Mouse (Mus musculus) small intestine, adult 2 months (tissue): ENCODE measurements around the gene Sipa1. TPM values are rescaled to one million over a fixed set of nuclear protein-coding genes. Genes with fewer than 3 reads are reported as not detected.
A peak's percentile ranks its signal among the peaks of the same experiment; 100 is the strongest.

Source experiments
- H3K27ac ChIP-seq: fragments of 200-500 bp; 2 replicates; pipeline ENCODE4 v1.5.1; 2012; ENCODE audit warnings: low read depth, low read length, control low read depth, inconsistent platforms; ENCODE audit not compliant: insufficient read depth
- H3K27me3 ChIP-seq: fragments of 200-500 bp; 2 replicates; pipeline ENCODE4 v1.6.1; 2012; ENCODE audit warnings: mild to moderate bottlenecking, moderate library complexity, low read length, inconsistent platforms; ENCODE audit not compliant: control insufficient read depth, insufficient read depth
- H3K36me3 ChIP-seq: fragments of 200-500 bp; 2 replicates; pipeline ENCODE4 v1.6.1; 2012; ENCODE audit warnings: mild to moderate bottlenecking, low read length, control low read depth, inconsistent platforms; ENCODE audit not compliant: control insufficient read depth, insufficient read depth
- H3K4me1 ChIP-seq: fragments of 200-500 bp; 2 replicates; pipeline ENCODE4 v1.6.1; 2012; ENCODE audit warnings: low read length, inconsistent platforms, mixed read lengths; ENCODE audit not compliant: control insufficient read depth, insufficient read depth, insufficient read length
- H3K4me3 ChIP-seq: fragments of 200-500 bp; 2 replicates; pipeline ENCODE4 v1.5.1; 2012; ENCODE audit warnings: low read depth, mild to moderate bottlenecking, control low read depth, inconsistent platforms, low read length, moderate library complexity
- CTCF ChIP-seq: fragments of 200-500 bp; IDR thresholded peaks from 2 replicates; pipeline ENCODE4 v1.5.1; 2012; ENCODE audit warnings: low read depth, mild to moderate bottlenecking, control low read depth, inconsistent platforms, low read length, moderate library complexity, mixed read lengths; ENCODE audit not compliant: insufficient replicate concordance, insufficient read length; ENCODE audit errors: extremely low read depth
- POLR2A ChIP-seq: fragments of 200-500 bp; IDR thresholded peaks from 2 replicates; pipeline ENCODE4 v1.6.1; 2012; ENCODE audit warnings: low read depth, mild to moderate bottlenecking, control low read depth, inconsistent platforms, low read length, moderate library complexity
- WGBS: fragments of 180-500 bp; shearing (Covaris S2); methylation state at CpG from one replicate; pipeline ENCODE4 v1.1.7; 2018; 5-methylcytosine and 5-hydroxymethylcytosine counted together
- polyA plus RNA-seq: library from polyadenylated mRNA; depleted of rRNA; stranded (reverse); fragments of >200 nt; gene quantifications from 2 replicates; pipeline ENCODE4 v1.2.3, GENCODE M21; 2012

Gene Sipa1
- polyA plus RNA-seq, 1 experiment = 54.0 TPM

- peak within 1 kb of the TSS; percentile 88 for H3K27ac ChIP-seq
- no peaks in the 10 kb centered on the region; the same call in 1 of the 2 replicates for H3K4me1 ChIP-seq
- TF ChIP-seq CTCF (no peak; the same call in 1 of the 2 replicates), POLR2A (peak; percentile 76)
- peak within 1 kb of the TSS; percentile 84 for H3K4me3 ChIP-seq
- H3K27me3 ChIP-seq = no peaks in the 10 kb centered on the region
- WGBS = 1% methylated on average over 55 of the region's 55 CpGs
- peaks cover 35% of the 10 kb centered on the region for H3K36me3 ChIP-seq
Measured at GRCm38 (mm10) chr19:5609547-5610404, 53.7 kb downstream of the Sipa1 start, which contains the start of gene Kat5. TSS of gene Kat5 (minus strand) at chr19:5610237.

GRCm38 (mm10) chr19:5609171-5609546 is 54.3 kb downstream of the Sipa1 start:
- peaks cover 41% of the 10 kb centered on the region for H3K36me3 ChIP-seq
- H3K4me3 ChIP-seq = peak overlapping the region; percentile 84
- no peaks in the 10 kb centered on the region; the same call in 1 of the 2 replicates for H3K4me1 ChIP-seq
- H3K27me3 ChIP-seq = no peaks in the 10 kb centered on the region
- TF ChIP-seq POLR2A (no peak), CTCF (no peak)
- peak overlapping the region; percentile 18; the same call in 1 of the 2 replicates for H3K27ac ChIP-seq
- 44% methylated on average over 10 of the region's 10 CpGs for WGBS

- peaks cover 45% of the 10 kb centered on the region for H3K36me3 ChIP-seq
- H3K27ac ChIP-seq = no peak overlapping the region
- 94% methylated on average over 13 of the region's 13 CpGs for WGBS
- no peaks in the 10 kb centered on the region for H3K27me3 ChIP-seq
- H3K4me1 ChIP-seq = no peaks in the 10 kb centered on the region; the same call in none of the 2 replicates
- no peak for TF ChIP-seq POLR2A
- no peak for TF ChIP-seq CTCF
- no peak overlapping the region for H3K4me3 ChIP-seq
Measured at GRCm38 (mm10) chr19:5608707-5609106, 54.8 kb downstream of the Sipa1 start.

- H3K27me3 ChIP-seq = no peaks in the 10 kb centered on the region
- H3K36me3 ChIP-seq = peaks cover 52% of the 10 kb centered on the region
- H3K4me1 ChIP-seq = peaks cover 5% of the 10 kb centered on the region
- no peak overlapping the region for H3K27ac ChIP-seq
- no peak for TF ChIP-seq CTCF
- TF ChIP-seq POLR2A = no peak
- 94% methylated on average over 26 of the region's 26 CpGs for WGBS
- no peak overlapping the region for H3K4me3 ChIP-seq
Measured at GRCm38 (mm10) chr19:5607705-5608410, 55.6 kb downstream of the Sipa1 start.

DNA sequence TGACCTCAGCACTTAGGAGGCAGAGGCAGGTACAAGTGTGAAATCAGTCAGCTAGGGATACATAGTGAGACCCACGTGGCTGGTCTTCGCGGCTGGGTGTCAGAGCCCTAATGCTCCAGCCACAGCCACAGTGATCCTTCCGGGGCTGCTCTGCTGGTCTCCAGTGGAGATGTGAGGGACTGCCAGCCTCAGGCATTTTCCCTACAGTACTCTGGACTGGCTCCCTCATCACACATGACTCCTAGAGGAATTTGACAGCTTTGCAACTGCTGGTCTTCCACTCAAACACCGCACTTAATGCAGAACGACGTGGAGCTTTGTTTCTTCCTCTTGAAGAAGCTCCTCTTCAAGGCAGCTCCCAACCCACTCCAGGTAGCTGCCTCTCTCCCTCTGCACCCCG is 57.3 kb downstream of the Sipa1 start:
- Histone ChIP-seq H3K36me3 (peaks cover 52% of the 10 kb centered on the region), H3K27me3 (no peaks in the 10 kb centered on the region), H3K27ac (no peak overlapping the region), H3K4me1 (peaks cover 9% of the 10 kb centered on the region), H3K4me3 (no peak overlapping the region)
- WGBS = 84% methylated on average over 8 of the region's 8 CpGs
- TF ChIP-seq POLR2A (no peak), CTCF (no peak)

GRCm38 (mm10) chr19:5605126-5605525 is 58.4 kb downstream of the Sipa1 start:
- TF ChIP-seq CTCF (no peak), POLR2A (no peak)
- H3K27me3 ChIP-seq = no peaks in the 10 kb centered on the region
- no peak overlapping the region for H3K27ac ChIP-seq
- peaks cover 9% of the 10 kb centered on the region for H3K4me1 ChIP-seq
- WGBS = 93% methylated on average over 7 of the region's 7 CpGs
- no peak overlapping the region for H3K4me3 ChIP-seq
- H3K36me3 ChIP-seq = peaks cover 52% of the 10 kb centered on the region

DNA sequence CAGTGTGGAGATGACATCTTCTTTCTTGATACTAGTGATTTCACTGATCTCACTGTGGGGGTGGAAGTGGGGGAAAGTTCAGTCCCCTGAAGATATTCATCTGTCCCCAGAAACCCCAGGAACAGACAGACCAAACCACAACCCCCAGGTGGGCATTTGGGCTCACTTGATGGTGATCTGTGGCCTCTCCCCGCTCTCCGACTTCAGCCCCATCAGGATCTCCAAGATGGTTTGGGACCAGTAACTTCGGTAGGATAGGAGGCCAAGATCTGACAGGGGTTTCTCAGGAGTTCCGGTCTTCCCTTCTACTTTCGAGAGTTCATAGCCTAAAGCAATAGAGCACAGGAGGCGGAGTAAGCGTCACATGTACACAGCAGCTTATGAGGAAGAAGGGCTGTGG is 59.8 kb downstream of the Sipa1 start:
- no peak overlapping the region for H3K4me3 ChIP-seq
- H3K4me1 ChIP-seq = peaks cover 9% of the 10 kb centered on the region
- 83% methylated on average over 7 of the region's 7 CpGs for WGBS
- no peak overlapping the region for H3K27ac ChIP-seq
- no peak for TF ChIP-seq POLR2A
- TF ChIP-seq CTCF = no peak
- peaks cover 52% of the 10 kb centered on the region for H3K36me3 ChIP-seq
- no peaks in the 10 kb centered on the region for H3K27me3 ChIP-seq
